Mouse (Mus musculus) MEL (cell line): ENCODE results near the gene Rhbdd2. TPM values are rescaled to one million over a fixed set of nuclear protein-coding genes. Genes with fewer than 3 reads are reported as not detected.
"Not testable (repeated sequence)": the region's sequence is repeated elsewhere in the genome, so short reads cannot be mapped to it uniquely, and the experiment has no call there.

Experiments used
- DNase-seq: peaks from one replicate; pipeline ENCODE4 v3.0.0; 2011; ENCODE audit warnings: low read depth, low spot score
- H3K27ac ChIP-seq: 2 replicates; pipeline ENCODE4 v1.5.1; 2012; ENCODE audit warnings: low read depth, mild to moderate bottlenecking, control low read depth, low read length, moderate library complexity; ENCODE audit not compliant: control insufficient read depth
- H3K27me3 ChIP-seq, 2 experiments: fragments of 150-350 bp in 1 of 2; sonication (generic) in 1 of 2; 2 replicates each; pipeline ENCODE4 v1.6.1; 2012; ENCODE audit warnings: low read length in 2 of 2, mild to moderate bottlenecking in 2 of 2, improper control_type of control experiment in 1 of 2, moderate library complexity in 1 of 2; ENCODE audit not compliant: insufficient read depth in 2 of 2, control insufficient read depth in 1 of 2
- H3K36me3 ChIP-seq, 2 experiments: 2 replicates each; pipeline ENCODE4 v1.6.1; 2012 to 2014; ENCODE audit warnings: low read length in 2 of 2, improper control_type of control experiment in 1 of 2, inconsistent platforms in 1 of 2, mild to moderate bottlenecking in 1 of 2; ENCODE audit not compliant: insufficient read depth in 2 of 2, control insufficient read depth in 1 of 2
- H3K4me1 ChIP-seq, 2 experiments: fragments of 150-350 bp in 1 of 2; sonication (generic) in 1 of 2; 2 replicates each; pipeline ENCODE4 v1.6.1; 2012; ENCODE audit warnings: low read length in 2 of 2, improper control_type of control experiment in 1 of 2, mild to moderate bottlenecking in 1 of 2; ENCODE audit not compliant: insufficient read depth in 2 of 2, control insufficient read depth in 1 of 2
- H3K4me3 ChIP-seq, 2 experiments: fragments of 150-350 bp in 1 of 2; sonication (generic) in 1 of 2; 2 replicates each; pipeline ENCODE4 v1.5.1; 2012; ENCODE audit warnings: low read depth in 2 of 2, low read length in 2 of 2, mild to moderate bottlenecking in 2 of 2, moderate library complexity in 2 of 2, control low read depth in 1 of 2, improper control_type of control experiment in 1 of 2; ENCODE audit not compliant: control insufficient read depth in 1 of 2, insufficient read depth in 1 of 2
- H3K79me2 ChIP-seq: 2 replicates; pipeline ENCODE4 v1.6.1; 2012; ENCODE audit warnings: mild to moderate bottlenecking, low read length, moderate library complexity; ENCODE audit not compliant: control insufficient read depth, poor library complexity, insufficient read depth
- H3K9ac ChIP-seq: 2 replicates; pipeline ENCODE4 v1.6.1; 2012; ENCODE audit warnings: low read depth, mild to moderate bottlenecking, control low read depth, low read length, moderate library complexity; ENCODE audit not compliant: control insufficient read depth, poor library complexity, severe bottlenecking
- H3K9me3 ChIP-seq: fragments of 150-350 bp; sonication (generic); replicated peaks from 2 replicates; pipeline ENCODE4 v1.6.1; 2012; ENCODE audit warnings: mild to moderate bottlenecking, low read length, improper control_type of control experiment, moderate library complexity; ENCODE audit not compliant: insufficient read depth
- CTCF ChIP-seq, 3 experiments: IDR thresholded peaks in 2 of 3; conservative IDR thresholded peaks in 1 of 3; 2 replicates each; pipeline ENCODE4 v1.5.1; 2011 to 2012; ENCODE audit warnings: low read length in 3 of 3, low read depth in 2 of 3, mild to moderate bottlenecking in 2 of 3, improper control_type of control experiment in 1 of 3, inconsistent platforms in 1 of 3, mixed read lengths in 1 of 3, moderate library complexity in 1 of 3; ENCODE audit not compliant: control insufficient read depth in 1 of 3, insufficient read depth in 1 of 3, poor library complexity in 1 of 3, severe bottlenecking in 1 of 3
- GABPA ChIP-seq: IDR thresholded peaks from 2 replicates; pipeline ENCODE4 v1.6.1; 2012; ENCODE audit warnings: low read depth, mild to moderate bottlenecking, inconsistent platforms, low read length, improper control_type of control experiment, moderate library complexity
- MXI1 ChIP-seq: IDR thresholded peaks from 2 replicates; pipeline ENCODE4 v1.6.1; 2011; ENCODE audit warnings: mild to moderate bottlenecking, low read depth, low read length, improper control_type of control experiment
- MYC ChIP-seq: IDR thresholded peaks from 2 replicates; pipeline ENCODE4 v1.6.1; 2011; ENCODE audit warnings: low read depth, mild to moderate bottlenecking, low read length, improper control_type of control experiment, moderate library complexity
- TBP ChIP-seq: IDR thresholded peaks from 2 replicates; pipeline ENCODE4 v1.8.0; 2011; ENCODE audit warnings: low read depth, low read length, improper control_type of control experiment
- ZMIZ1 ChIP-seq: IDR thresholded peaks from 2 replicates; pipeline ENCODE4 v1.6.1; 2012; ENCODE audit warnings: low read depth, mild to moderate bottlenecking, inconsistent platforms, low read length, improper control_type of control experiment, moderate library complexity
- polyA plus RNA-seq, 2 experiments: library from polyadenylated mRNA; stranded (reverse) in 1 of 2; unstranded in 1 of 2; fragments of >175 nt in 1 of 2; fragments of >200 nt in 1 of 2; gene quantifications; 2 replicates each; pipeline versions ENCODE4 v1.2.1 to v1.2.4; 2012; ENCODE audit warnings: low replicate concordance in 2 of 2, low read depth in 1 of 2; ENCODE audit not compliant: insufficient read length in 2 of 2, insufficient read depth in 1 of 2, missing spikeins in 1 of 2
- total RNA-seq: library from RNA; depleted of rRNA; stranded (reverse); fragments of 300-350 nt; gene quantifications from 2 replicates; pipeline ENCODE4 v1.2.3, GENCODE M21; 2012

Gene Rhbdd2
- total and polyA plus RNA-seq, 3 experiments: 4.9 to 29.1 TPM; not detected in 1

GRCm38 (mm10) chr5:135589996-135590784 is 42.2 kb upstream of the Rhbdd2 start:
- H3K27ac ChIP-seq: no peak overlapping the region
- H3K27me3 ChIP-seq: peaks cover 0 to 3% of the 10 kb centered on the region in 2 experiments; a peak in 1 of 4 replicates
- no peaks in the 10 kb centered on the region for H3K36me3 ChIP-seq
- no peak overlapping the region for H3K9ac ChIP-seq
- no peak for DNase-seq
- no peak overlapping the region for H3K4me3 ChIP-seq
- H3K4me1 ChIP-seq: no peaks in the 10 kb centered on the region
- TF ChIP-seq MYC: no peak
- no peaks in the 10 kb centered on the region for H3K79me2 ChIP-seq
- H3K9me3 ChIP-seq: no peaks in the 10 kb centered on the region

GRCm38 (mm10) chr5:135604643-135605042 is 27.8 kb upstream of the Rhbdd2 start:
- not testable (repeated sequence) for H3K9me3 ChIP-seq, H3K27ac ChIP-seq, H3K4me1 ChIP-seq, H3K79me2 ChIP-seq, DNase-seq, H3K4me3 ChIP-seq, H3K36me3 ChIP-seq, H3K27me3 ChIP-seq, H3K9ac ChIP-seq

- DNase-seq, H3K27ac ChIP-seq, H3K4me3 ChIP-seq, H3K36me3 ChIP-seq, H3K9me3 ChIP-seq, H3K9ac ChIP-seq, H3K27me3 ChIP-seq, H3K79me2 ChIP-seq, H3K4me1 ChIP-seq: not testable (repeated sequence)
Measured at GRCm38 (mm10) chr5:135606717-135607116, 25.7 kb upstream of the Rhbdd2 start.

- no peak overlapping the region for H3K4me3 ChIP-seq
- DNase-seq: no peak
- no peak for TF ChIP-seq GABPA
- no peak for TF ChIP-seq TBP
- no peak for TF ChIP-seq ZMIZ1
- TF ChIP-seq CTCF (IDR thresholded peaks at IDR 0.05 in 2 of 3, conservative IDR thresholded peaks at IDR 0.05 in 1 of 3; ENCODE audit: control insufficient read depth in 1 of 3, insufficient read depth in 1 of 3, low read depth in 2 of 3, low read length in 3 of 3, poor library complexity in 1 of 3, severe bottlenecking in 1 of 3): no peak
- TF ChIP-seq MXI1: no peak
- TF ChIP-seq, all 39 proteins: peak for 0
- Histone ChIP-seq H3K4me1 (no peaks in the 10 kb centered on the region), H3K36me3 (no peaks in the 10 kb centered on the region), H3K27ac (no peak overlapping the region), H3K9ac (no peak overlapping the region), H3K27me3 (no peaks in the 10 kb centered on the region), H3K79me2 (no peaks in the 10 kb centered on the region), H3K9me3 (no peaks in the 10 kb centered on the region)
Measured at GRCm38 (mm10) chr5:135607581-135607980, 24.8 kb upstream of the Rhbdd2 start.
